Mouse (Mus musculus) liver, embryonic 16.5 days (tissue): ENCODE results near the gene Shoc2. TPM values are rescaled to one million over a fixed set of nuclear protein-coding genes. Genes with fewer than 3 reads are reported as not detected.

ENCODE experiments used
- ATAC-seq: fragments of 200-750 bp; cut with Nextera tagmentation; 2 replicates; pipeline ENCODE4 v1.8.0; 2017; ENCODE audit warnings: low read depth, mild to moderate bottlenecking, moderate number of reproducible peaks, moderate library complexity
- H3K27ac ChIP-seq: fragments of 300-500 bp; sonication (generic); 2 replicates; pipeline ENCODE4 v1.5.1; 2014; ENCODE audit warnings: mild to moderate bottlenecking, low read length
- H3K27me3 ChIP-seq: fragments of 300-500 bp; sonication (generic); 2 replicates; pipeline ENCODE4 v1.6.1; 2014; ENCODE audit warnings: low read depth, low read length, mixed read lengths; ENCODE audit not compliant: control insufficient read depth, insufficient read depth
- H3K36me3 ChIP-seq: fragments of 300-500 bp; sonication (generic); 2 replicates; pipeline ENCODE4 v1.6.1; 2014; ENCODE audit warnings: mild to moderate bottlenecking; ENCODE audit not compliant: control insufficient read depth, insufficient read depth
- H3K4me1 ChIP-seq: fragments of 300-500 bp; sonication (generic); 2 replicates; pipeline ENCODE4 v1.6.1; 2014; ENCODE audit warnings: low read depth, low read length, mixed read lengths; ENCODE audit not compliant: control insufficient read depth
- H3K4me2 ChIP-seq: fragments of 300-500 bp; sonication (generic); 2 replicates; pipeline ENCODE4 v1.6.1; 2014; ENCODE audit warnings: low read depth, low read length, mixed read lengths
- H3K4me3 ChIP-seq: fragments of 300-500 bp; sonication (generic); 2 replicates; pipeline ENCODE4 v1.5.1; 2014; ENCODE audit warnings: low read depth, mild to moderate bottlenecking, low read length
- H3K9ac ChIP-seq: fragments of 300-500 bp; sonication (generic); 2 replicates; pipeline ENCODE4 v1.6.1; 2014; ENCODE audit warnings: low read depth, low read length
- H3K9me3 ChIP-seq: fragments of 300-500 bp; sonication (generic); replicated peaks from 2 replicates; pipeline ENCODE4 v1.6.1; 2016; ENCODE audit warnings: low read length; ENCODE audit not compliant: control insufficient read depth
- WGBS: fragments of 180-500 bp; shearing (Covaris S2); extraction: QIAGEN DNeasy Blood & Tissue Kit; methylation state at CpG from one replicate; pipeline ENCODE4 v1.1.7; 2014; ENCODE audit not compliant: insufficient replicate concordance; 5-methylcytosine and 5-hydroxymethylcytosine counted together
- polyA plus RNA-seq: library from polyadenylated mRNA; unstranded; fragments of >200 nt; fragmentation: Nextera tagmentation; extraction: Ambion mirVana; gene quantifications from 2 replicates; pipeline ENCODE4 v1.2.1, GENCODE M21; 2015

The Shoc2 gene
- polyA plus RNA-seq, 1 experiment from 2014 or later: 16.6 TPM

GRCm38 (mm10) chr19:54046684-54047070 is 102.6 kb downstream of the Shoc2 start:
- Histone ChIP-seq H3K36me3 (no peaks in the 10 kb centered on the region), H3K27me3 (peaks cover 74% of the 10 kb centered on the region), H3K9me3 (no peaks in the 10 kb centered on the region), H3K4me2 (peak overlapping the region; percentile 53), H3K4me3 (peak overlapping the region; percentile 37), H3K27ac (no peak overlapping the region), H3K4me1 (peaks cover 8% of the 10 kb centered on the region), H3K9ac (no peak overlapping the region)
- WGBS: 1% methylated on average over 46 of the region's 46 CpGs
- ATAC-seq: no peak

DNA sequence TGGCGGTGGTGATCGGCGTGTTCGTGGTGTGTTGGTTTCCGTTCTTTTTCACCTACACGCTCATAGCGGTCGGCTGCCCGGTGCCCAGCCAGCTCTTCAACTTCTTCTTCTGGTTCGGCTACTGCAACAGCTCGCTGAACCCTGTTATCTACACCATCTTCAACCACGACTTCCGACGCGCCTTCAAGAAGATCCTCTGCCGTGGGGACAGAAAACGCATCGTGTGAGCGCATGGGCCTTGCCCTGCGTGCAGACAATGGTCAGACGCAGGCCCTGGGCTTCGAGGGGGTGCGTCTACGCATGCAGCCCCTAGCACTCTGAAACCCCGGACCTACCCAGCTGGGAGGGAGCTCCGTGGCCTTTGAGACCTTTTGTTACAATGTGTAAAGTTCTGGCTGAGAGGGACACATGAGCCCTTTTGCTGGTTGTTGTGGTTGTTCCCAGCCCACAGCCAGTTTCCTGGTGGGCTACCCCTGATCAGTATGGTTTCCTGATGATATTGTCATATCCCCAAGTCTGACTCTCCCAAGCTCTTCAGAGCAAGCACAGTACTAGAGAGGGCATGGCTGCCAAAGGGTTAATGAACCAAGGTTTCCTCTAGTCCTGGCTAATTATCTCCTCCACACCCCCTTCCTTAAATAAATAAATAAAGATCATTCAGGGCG is 103.4 kb downstream of the Shoc2 start:
- Histone ChIP-seq H3K27ac (no peak overlapping the region), H3K4me3 (peak overlapping the region; percentile 37), H3K9me3 (no peaks in the 10 kb centered on the region), H3K27me3 (peaks cover 74% of the 10 kb centered on the region), H3K4me1 (peaks cover 8% of the 10 kb centered on the region), H3K9ac (no peak overlapping the region), H3K4me2 (peak overlapping the region; percentile 53), H3K36me3 (no peaks in the 10 kb centered on the region)
- WGBS: 1% methylated on average over 27 of the region's 27 CpGs
- no peak for ATAC-seq

- Histone ChIP-seq H3K27me3 (peaks cover 68% of the 10 kb centered on the region), H3K36me3 (no peaks in the 10 kb centered on the region), H3K27ac (no peak overlapping the region), H3K4me1 (peaks cover 8% of the 10 kb centered on the region), H3K4me2 (no peak overlapping the region), H3K9me3 (no peaks in the 10 kb centered on the region), H3K4me3 (no peak overlapping the region), H3K9ac (no peak overlapping the region)
- WGBS: 6% methylated on average over 13 of the region's 13 CpGs
- no peak for ATAC-seq
Observed at GRCm38 (mm10) chr19:54048161-54048885, 104.2 kb downstream of the Shoc2 start.

DNA sequence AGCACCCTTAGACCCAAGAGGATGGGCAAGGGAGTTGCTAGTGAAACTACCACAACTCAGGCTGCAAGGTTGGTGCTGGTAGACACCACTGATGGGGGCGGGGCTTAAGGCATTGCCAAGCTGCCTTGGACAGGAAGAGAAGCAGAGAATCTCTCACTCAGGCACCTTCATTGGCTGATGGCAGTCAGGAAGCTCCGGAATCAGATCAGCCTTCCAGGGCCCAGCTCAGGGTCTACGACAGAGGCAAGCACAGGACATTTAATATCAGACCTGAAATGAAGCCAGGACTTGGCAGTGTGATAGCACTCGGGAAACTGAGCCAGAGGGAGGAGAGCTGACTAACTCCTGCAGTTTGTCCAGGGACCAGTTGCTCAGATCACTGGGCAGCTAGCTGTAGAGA is 107.5 kb downstream of the Shoc2 start:
- Histone ChIP-seq H3K9ac (no peak overlapping the region), H3K9me3 (no peaks in the 10 kb centered on the region), H3K27me3 (peaks cover 36% of the 10 kb centered on the region), H3K4me1 (peaks cover 6% of the 10 kb centered on the region), H3K4me2 (no peak overlapping the region), H3K4me3 (no peak overlapping the region), H3K36me3 (no peaks in the 10 kb centered on the region), H3K27ac (no peak overlapping the region)
- 43% methylated on average over 4 of the region's 4 CpGs for WGBS
- ATAC-seq: no peak

- no peak for ATAC-seq
- Histone ChIP-seq H3K9ac (no peak overlapping the region), H3K36me3 (no peaks in the 10 kb centered on the region), H3K4me2 (no peak overlapping the region), H3K4me1 (no peaks in the 10 kb centered on the region), H3K27me3 (peaks cover 3% of the 10 kb centered on the region), H3K9me3 (no peaks in the 10 kb centered on the region), H3K27ac (no peak overlapping the region), H3K4me3 (no peak overlapping the region)
- WGBS: 62% methylated on average over 5 of the region's 5 CpGs
Observed at GRCm38 (mm10) chr19:54055845-54056244, 111.7 kb downstream of the Shoc2 start.

- H3K9me3 ChIP-seq: no peaks in the 10 kb centered on the region
- H3K4me2 ChIP-seq: no peak overlapping the region
- no peaks in the 10 kb centered on the region for H3K4me1 ChIP-seq
- ATAC-seq: no peak
- no peak overlapping the region for H3K27ac ChIP-seq
- WGBS: 60% methylated on average over 7 of the region's 7 CpGs
- H3K9ac ChIP-seq: no peak overlapping the region
- H3K27me3 ChIP-seq: no peaks in the 10 kb centered on the region
- H3K36me3 ChIP-seq: no peaks in the 10 kb centered on the region
- no peak overlapping the region for H3K4me3 ChIP-seq
Observed at GRCm38 (mm10) chr19:54068447-54068846, 124.3 kb downstream of the Shoc2 start.

GRCm38 (mm10) chr19:54070521-54070920 is 126.4 kb downstream of the Shoc2 start:
- WGBS: 43% methylated on average over 5 of the region's 5 CpGs

DNA sequence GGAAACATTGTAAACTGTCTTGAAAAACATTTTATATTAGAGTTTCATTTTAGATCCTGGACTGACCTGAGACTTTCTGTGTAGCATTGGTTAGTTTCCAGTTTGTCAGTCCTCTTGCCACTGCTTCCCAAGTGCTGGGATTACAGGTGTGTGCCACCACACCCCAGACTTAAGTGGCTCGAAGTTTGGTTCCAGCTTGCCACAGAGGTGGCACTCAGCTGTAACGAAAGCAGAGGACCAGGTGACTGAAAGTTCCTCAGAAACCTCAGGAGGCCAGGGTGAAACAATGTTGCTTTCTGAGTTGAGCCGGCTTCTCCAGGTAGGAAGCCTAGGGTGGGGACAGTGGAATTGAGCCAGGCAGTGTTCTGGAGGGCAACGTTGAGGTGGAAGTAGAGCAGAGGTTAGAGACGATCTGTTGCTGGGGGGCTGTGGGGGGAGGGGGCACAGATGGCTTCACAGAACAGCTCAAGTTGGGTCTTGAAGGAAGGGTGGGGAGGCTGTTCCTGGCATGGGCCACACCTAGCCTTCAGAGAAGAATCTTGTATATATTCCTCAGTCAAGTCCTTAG is 128.2 kb downstream of the Shoc2 start:
- Histone ChIP-seq H3K9ac (no peak overlapping the region), H3K27ac (no peak overlapping the region), H3K4me1 (no peaks in the 10 kb centered on the region), H3K4me3 (no peak overlapping the region), H3K9me3 (no peaks in the 10 kb centered on the region), H3K36me3 (no peaks in the 10 kb centered on the region), H3K4me2 (no peak overlapping the region), H3K27me3 (no peaks in the 10 kb centered on the region)
- no peak for ATAC-seq
- WGBS: 62% methylated on average over 5 of the region's 5 CpGs

More at GRCm38 (mm10) chr19:54070521-54070920, 126.4 kb downstream of the Shoc2 start:
- Histone ChIP-seq H3K9me3 (no peaks in the 10 kb centered on the region), H3K9ac (no peak overlapping the region), H3K27me3 (no peaks in the 10 kb centered on the region), H3K36me3 (no peaks in the 10 kb centered on the region), H3K4me3 (no peak overlapping the region), H3K4me1 (no peaks in the 10 kb centered on the region), H3K4me2 (no peak overlapping the region), H3K27ac (no peak overlapping the region)
- ATAC-seq: no peak
